Mouse (Mus musculus): ENCODE measurements around the gene Susd3.

DNA sequence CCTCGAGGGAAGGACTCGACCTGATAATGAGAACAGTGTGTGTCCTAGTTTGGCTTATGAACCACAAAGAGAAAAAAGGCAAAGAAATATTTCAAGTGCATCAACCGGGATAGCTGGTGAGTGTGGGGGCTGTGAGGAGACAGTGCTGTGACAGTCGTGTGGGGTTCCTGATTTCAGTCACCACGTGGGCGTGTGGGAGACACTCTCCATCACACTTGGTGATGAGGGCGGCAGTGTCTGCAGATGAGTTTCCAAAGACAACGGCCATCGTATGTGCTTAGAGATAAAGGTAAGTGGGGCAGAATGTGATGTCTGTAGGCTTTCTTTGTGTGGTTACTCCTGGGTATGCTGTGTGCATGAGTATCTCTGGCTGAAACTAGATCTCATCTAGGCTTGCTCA, 35.2 kb upstream of the Susd3 start:
- no peak for TF ChIP-seq POLR2A (IDR thresholded peaks at IDR 0.05; ENCODE audit: borderline replicate concordance, control insufficient read depth, low read depth, low read length)
- TF ChIP-seq CTCF (IDR thresholded peaks at IDR 0.05; ENCODE audit: control insufficient read depth, insufficient read depth, low read length), result no peak
